Mouse (Mus musculus): Measurements from ENCODE around the gene Otub1.

Otub1 gene

DNA sequence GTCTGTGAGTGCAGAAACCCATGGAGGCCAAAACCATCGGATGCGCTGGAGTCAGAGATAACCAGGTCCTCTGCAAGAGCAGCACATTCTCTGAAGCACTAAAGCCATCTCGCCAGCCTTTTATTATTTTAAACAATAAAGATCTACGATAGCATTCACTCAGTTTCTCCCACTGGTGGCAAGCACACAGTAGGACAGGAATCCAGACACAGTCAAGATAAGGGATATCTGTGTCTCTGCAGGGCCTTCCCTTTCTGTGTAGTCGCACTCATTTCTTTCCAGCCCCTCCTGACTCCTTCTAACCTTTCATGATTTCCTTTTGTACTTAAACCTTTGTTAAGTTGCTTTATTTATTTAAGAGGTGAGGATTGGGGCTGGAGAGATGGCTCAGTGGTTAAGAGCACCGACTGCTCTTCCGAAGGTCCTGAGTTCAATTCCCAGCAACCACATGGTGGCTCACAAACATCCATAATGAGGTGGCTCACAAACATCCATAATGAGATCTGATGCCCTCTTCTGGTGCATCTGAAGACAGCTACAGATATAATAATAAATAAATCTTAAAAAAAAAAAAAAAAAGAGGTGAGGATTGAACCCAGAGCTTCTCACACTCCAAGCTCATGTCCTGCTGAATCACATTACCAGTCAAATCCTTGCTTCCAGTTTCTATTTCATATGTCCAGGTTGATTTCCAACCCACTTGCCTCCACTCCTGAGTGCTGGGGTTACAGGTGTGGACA is 4.0 kb upstream of the Otub1 start:
- no peak for DNase-seq (ENCODE audit: low read depth, low spot score)

DNA sequence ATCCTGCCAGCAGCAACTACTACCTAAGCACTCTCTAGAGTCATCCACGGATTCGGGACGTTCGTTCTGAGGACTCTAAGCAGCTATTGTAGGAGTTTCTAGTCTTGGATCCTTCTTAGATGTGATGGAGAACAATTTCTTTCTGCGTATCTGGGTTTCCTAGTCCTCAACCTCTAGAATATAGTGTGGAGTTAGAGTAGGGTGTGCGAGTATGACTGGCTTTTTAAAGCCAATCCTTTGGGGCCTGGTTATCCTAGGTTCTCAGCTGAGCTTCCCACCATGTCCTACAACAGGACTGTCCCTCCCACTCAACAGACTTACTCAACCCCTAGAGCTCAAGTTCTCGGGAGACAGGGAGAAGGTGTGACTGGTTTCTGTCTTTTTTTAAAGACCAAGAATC is 790 bp downstream of the Otub1 start:
- no peak for DNase-seq (ENCODE audit: low read depth, low spot score)

DNA sequence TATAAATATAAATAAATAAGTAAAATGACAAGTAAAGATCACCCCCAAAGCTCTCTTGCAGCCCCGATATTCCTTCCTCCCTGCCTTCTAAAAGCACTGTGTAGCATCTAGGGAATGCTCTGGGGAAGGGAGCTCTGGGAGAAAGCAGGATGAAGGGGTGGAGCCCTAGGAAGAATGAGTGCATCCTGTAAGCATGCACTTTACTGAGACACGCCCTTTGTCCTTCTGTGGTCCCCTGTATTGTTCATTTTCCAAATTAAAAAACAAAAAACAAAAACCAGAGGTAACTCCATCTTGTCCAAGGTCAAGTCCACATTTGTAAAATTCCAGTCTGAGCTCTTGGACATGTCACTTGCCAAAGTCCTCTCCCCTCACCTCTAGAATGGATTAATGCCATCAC is 1.2 kb downstream of the Otub1 start:
- no peak for DNase-seq (ENCODE audit: low read depth, low spot score)

DNA sequence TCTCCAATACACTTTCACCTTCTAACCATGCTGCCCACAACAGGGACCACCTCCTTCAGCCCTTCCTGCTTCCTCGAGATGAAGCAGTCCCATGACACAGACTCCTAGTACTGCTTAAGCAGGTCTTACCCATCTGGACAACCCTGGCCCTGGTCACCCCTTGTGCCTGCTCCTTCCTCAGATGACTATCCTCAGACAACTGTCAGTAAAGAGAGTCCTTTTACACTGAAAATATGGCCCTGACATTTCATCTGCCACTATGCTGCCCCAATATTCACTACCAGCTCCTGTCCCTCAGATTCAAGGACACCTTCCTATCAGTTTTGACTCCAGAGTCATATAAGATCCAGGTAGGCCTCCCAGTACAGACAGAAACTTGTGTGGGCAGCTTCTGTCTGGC is 5.7 kb downstream of the Otub1 start:
- no peak for DNase-seq (ENCODE audit: low read depth, low spot score)

DNA sequence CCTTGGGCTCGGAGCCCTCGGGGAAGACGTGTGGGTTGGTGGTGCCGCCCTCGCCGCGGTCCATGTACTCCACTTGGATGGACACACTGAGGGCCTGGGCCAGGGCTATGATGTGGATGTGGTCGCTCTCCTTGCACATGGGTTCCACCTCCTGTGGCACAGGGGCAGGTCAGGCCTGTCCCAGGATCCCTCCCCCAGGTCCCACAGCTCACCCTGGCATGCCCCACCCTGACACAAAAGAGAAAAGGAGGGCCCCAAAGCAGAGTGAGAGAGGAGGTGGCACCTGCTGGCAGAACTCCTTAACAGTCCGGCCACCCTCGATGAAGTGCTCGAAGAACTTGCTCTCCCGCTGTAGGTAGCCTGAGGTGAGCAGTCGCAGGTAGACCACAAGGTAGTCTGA is 7.0 kb downstream of the Otub1 start:
- DNase-seq (ENCODE audit: low read depth, low spot score), result no peak

DNA sequence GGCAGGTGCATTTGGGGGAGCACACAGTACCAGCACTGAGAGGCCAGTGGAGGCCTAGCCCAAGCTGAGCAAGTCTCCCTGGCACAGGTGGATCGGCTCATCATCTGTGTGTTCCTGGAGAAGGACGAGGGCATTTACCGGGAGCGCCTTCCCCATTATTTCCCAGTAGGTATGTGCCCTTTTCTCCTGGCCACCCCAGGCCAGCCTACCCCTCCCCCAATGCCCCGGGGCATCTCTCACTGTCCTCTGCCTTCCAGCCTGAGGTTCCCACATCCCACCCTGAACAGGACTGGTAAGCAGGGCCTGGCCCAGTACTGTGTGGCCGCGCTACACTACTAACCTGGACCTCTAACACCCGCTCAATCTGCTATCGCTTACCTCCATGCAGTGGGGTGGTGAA is 8.7 kb downstream of the Otub1 start:
- DNase-seq (ENCODE audit: low read depth, low spot score), result no peak

DNA sequence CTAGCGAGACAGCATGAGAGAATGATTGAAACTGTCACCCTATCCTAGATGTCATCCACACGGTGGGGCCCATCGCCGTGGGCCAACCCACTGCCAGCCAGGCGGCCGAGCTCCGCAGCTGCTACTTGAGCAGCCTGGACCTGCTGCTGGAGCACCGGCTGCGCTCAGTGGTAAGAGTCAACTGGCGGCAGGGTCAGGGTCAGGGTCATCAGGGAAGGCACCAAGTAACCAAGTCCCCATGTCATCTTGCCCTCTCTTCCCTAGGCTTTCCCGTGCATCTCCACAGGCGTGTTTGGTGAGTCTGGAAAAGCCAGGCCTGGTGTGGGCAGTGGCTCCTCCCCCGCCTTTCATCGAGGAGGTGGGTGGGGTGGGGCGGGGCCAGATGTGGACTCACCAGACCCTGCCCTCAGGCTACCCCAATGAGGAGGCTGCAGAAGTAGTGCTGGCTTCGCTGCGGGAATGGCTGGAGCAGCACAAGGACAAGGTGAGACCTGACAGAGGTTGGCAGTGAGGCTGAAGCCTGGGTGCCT is 9.3 kb downstream of the Otub1 start:
- peak; percentile 95 for DNase-seq (ENCODE audit: low read depth, low spot score)

DNA sequence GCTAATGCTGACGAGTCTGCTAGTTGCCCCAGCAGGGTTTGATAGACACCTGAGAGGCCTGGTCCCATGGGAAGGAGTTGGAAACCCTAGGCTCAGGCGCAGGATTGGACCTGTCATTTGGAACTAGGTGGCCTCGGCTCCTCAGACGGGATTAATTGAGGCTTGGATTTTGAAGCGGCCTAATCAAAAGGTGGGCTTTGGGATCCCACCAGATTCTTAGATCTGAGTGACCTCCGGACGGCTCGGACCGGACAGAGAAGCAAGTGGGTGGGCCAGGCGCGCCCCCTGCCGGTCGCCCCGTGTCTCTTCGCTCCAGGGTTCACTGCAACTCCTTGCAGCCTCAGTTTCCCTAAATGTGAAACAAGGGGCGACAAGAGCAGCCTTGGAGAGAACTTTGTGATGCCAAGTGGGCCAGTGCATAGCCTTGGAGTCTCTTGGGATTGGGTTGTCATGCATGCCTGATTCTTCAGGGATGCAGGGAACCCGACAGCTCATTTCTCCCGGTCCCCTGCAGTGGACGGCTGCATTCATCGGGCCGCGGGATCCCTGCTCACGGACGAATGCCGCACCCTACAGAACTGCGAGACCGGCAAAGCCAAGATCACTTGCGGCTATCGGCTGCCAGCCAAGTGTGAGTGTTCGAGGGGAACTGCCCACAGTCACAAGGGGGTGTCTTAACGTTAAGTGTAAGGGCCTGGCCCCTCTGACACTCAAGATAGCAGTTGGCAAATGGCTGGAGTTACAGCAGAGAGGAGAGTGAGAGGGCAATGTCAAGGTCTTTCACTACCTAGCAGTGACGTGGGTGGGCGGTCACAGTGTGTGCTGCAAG is 10.0 kb downstream of the Otub1 start:
- peak; percentile 71 for DNase-seq (ENCODE audit: low read depth, low spot score)

DNA sequence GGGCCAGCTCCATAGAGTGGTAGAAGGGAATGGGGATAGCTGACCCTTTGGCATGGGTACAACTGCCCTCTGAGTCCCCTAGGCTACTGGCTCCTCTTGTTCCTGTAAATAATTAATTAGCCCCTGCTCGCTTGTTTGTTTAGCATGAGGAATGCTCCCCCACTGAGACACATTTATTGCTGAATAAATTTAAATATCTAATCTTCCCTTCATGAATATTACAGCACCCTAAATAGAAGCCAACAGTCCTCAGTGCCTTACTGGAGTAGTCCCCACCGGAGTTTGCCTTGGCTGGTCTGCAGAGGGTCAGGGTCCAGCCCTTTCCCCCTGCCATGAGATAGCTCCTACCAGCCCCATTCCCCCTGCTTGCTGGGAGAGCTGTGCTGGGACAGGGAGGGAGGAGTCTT is 13.6 kb downstream of the Otub1 start:
- no peak for DNase-seq (ENCODE audit: low read depth, low spot score)

DNA sequence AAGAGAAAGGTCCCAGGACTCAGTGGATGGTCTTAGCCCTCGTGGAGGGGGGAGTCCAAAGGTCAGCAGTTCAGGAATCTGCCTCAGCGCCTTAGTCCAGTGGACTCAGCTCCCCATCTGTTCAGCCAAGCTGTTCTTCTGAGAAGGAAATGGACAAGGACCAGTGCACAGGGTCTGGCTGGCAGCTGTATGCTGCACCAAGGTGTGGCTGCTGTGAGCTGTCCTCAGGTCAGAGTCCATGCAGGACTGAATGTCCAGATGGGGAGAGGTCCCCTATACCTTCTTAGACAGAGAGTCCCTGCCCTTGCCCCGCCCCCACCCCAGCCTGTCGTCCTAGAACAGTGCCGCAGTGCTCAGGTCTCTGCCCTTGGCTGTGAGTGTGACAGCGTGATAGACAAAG is 14.5 kb downstream of the Otub1 start:
- no peak for DNase-seq (ENCODE audit: low read depth, low spot score)

DNA sequence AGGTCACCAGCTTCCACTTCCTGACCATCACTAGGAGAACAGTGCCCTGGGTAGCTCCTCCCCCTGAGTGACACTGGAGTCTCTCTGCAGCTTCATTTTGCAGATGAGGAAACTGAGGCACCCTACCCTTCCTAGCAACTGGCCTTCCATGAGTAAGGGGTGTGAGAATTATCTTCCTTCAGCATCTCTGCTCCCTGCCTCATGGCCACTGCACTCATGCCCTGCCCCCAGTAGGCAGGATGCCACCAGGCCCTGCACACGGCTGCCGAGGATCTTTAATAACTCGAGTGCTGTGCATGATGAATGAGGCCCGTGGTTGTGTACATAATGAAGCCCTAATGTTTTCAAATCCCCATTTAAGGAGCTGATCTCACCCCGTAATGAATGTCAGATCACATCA is 15.1 kb downstream of the Otub1 start:
- no peak for DNase-seq (ENCODE audit: low read depth, low spot score)

DNA sequence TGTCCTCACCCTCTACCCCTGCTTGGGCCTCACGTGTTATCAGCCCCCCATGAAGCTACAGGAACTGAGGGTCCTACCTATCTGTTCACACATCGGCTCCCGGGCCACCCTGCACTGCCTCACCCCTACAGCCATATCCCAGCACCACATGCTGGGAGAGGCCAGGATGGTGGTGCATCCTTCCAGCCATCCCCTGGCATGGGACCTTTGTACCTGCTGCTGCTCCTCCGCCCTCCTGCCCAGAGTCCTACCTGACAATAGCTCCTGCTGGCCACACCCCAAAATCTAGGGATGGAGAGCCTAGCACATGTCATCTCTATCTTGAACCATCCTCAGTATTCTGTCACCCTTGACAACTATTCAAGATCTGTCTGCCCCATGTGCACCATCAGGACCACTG is 17.1 kb downstream of the Otub1 start:
- no peak for DNase-seq (ENCODE audit: low read depth, low spot score)

DNA sequence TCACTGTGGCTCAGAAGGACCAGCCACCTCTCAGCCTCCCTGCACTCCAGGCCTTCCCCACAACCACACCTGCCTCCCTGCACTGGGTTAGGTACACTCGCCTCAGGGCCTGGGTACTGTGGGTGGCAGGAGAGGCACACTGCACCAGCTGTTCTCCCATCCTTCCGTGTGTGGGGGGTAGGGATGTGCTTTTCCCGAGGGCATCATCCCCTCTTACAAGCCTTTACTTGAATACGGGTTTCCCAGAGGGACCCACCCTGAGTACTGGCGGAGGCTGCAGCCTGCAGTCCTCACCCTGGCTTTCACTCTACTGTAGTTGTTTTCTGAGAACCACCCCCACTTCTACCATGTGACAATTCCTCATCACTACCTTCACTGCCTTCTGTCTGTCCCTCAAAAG is 19.0 kb downstream of the Otub1 start:
- DNase-seq (ENCODE audit: low read depth, low spot score), result no peak

DNA sequence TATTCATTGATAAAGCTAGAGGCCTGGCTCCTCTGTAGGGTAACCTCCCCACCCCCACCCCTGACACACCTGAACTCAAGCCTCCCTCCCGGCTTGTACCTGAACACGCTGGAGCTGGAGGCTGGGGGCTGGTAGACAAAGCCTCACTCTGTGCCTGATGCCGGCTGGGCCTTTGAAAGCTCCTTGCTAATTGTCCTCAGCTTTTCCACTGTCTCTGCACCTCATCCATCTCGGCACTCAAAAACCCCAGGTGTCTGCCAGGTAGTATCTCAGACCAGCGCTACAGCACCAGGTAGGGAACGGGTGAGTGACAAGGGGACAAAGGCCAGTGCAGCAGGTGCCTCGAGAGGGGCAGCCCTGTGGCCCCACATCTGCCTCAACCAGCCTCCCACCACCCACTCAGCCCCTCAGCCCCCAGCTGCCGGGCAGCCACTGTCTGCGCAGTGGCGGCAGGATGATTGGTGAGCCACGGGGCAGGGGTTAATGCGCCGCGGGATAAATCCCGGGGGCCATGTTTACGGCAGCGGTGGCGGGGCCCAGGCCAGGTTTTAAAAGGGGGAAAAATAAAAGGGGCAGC is 20.3 kb downstream of the Otub1 start:
- no peak for DNase-seq (ENCODE audit: low read depth, low spot score)

DNA sequence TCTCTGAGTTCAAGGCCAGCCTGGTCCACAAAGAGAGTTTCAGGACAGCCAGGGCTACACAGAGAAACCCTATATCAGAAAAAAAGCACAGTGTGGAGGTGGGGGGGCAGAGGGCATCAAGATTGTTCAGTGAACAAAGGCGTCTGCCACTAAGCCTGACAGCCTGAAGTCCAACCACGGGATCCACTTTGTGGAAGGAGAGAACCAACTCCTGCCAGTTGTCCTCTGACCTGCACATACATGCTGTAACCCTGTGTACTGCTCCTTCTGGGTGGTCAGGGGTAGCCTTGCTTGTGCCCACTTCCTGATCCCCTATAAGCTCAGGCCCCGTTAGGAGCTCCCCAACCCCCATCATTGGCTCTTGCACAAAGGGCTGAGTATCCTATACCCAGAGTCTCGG is 21.1 kb downstream of the Otub1 start:
- no peak for DNase-seq (ENCODE audit: low read depth, low spot score)

DNA sequence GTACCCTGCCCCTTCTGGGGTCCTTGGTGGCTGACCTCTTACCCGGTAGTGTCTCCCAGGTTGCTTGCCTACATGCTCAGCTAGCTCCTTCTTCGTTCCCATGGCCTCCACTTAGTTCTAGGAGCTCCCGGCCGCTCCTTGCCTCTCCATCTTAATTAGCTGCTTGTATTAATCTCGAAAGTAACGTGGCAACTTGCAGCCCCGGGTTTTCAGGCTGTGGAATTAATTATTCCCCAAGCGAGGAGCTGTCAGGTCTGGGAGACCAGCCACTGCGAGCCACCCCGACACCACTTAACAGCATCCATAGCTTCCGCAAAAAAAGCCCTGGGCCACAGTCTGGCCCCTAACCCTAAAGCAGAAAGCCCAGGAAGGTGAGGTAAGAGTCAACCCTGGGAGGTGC is 22.7 kb downstream of the Otub1 start:
- DNase-seq (ENCODE audit: low read depth, low spot score), result no peak

DNA sequence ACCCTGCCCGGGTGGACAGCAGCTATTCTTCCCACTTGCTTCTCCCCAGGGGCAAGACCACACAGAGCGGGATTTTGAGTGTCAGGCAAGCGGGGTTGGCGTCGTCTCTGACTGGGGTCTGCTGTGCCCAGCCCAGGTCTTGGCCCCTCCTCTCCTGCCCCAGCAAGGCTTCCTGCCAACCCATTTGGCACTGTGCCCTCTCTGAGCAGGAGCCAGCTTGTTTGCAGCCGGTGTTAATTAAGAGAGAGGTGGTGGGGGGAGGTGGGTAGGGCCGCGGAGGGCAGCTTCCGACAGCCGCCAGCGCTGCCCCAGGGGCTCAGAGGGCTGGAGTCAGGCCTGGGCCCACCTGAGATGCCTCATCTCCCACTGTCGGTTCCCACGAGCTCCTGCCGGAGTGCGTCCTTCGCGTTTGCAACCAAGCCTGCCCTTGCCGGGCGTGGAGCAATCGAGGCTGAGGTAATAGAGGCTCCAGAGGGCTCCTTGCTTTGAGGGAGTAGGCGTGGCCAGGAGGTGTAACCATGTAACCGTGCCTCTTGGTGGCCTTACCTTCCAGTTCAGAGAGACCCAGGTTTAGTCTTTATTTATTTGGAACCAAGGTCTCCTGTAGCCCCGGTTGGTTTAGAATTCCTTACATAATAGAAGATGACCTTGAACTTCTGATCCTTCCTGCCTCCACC is 23.7 kb downstream of the Otub1 start:
- DNase-seq (ENCODE audit: low read depth, low spot score), result peak; percentile 76

DNA sequence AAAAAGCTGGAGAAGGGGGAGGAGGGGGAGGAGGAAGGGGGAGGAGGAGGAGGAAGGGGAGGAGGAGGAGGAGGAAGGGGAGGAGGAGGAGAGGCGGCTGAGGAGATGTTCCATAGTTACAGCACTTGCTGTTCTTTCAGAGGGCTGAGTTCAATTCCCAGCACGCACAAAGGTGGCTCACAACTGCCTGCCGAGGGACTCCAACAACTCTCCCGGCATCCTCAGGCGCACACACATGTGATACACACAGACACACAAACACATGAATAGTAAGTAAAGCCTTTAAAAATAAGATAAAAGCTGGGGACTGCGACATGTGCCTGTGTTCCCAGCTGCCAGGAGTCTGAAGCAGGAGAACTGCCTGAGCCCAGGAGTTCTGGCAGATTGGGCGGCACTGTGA is 24.6 kb downstream of the Otub1 start:
- DNase-seq (ENCODE audit: low read depth, low spot score), result no peak

DNA sequence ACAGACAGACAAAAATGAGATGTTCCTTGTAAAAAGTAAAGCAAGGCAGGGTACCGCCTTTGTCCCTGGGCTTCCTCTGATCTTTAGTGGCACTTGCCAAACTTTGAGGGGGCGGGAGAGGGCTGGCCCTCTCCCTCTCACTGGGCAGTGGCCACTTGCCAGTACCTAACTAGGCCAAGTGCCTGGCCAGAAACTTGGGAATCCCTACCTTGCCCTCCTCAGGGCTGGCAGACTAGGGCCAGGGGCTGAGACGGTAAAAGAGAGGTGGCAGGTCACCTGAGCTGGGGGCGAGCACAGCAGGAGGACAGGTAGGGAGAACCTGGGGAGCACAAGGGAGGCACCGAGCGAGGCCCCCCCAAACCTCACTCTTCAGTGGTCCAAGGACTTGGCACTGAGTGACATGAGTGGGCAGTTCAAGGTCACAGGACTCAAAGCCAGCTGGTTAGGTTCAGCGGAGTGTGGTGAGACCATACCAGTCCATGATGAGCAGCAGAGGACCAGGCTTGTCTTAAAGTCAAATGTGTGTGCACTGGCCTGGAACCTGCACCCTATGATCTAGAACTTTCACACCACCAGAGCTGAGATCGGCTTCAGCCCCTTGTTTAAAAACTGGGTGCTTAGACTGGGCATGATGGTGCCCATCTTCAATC is 25.2 kb downstream of the Otub1 start:
- DNase-seq (ENCODE audit: low read depth, low spot score), result no peak

DNA sequence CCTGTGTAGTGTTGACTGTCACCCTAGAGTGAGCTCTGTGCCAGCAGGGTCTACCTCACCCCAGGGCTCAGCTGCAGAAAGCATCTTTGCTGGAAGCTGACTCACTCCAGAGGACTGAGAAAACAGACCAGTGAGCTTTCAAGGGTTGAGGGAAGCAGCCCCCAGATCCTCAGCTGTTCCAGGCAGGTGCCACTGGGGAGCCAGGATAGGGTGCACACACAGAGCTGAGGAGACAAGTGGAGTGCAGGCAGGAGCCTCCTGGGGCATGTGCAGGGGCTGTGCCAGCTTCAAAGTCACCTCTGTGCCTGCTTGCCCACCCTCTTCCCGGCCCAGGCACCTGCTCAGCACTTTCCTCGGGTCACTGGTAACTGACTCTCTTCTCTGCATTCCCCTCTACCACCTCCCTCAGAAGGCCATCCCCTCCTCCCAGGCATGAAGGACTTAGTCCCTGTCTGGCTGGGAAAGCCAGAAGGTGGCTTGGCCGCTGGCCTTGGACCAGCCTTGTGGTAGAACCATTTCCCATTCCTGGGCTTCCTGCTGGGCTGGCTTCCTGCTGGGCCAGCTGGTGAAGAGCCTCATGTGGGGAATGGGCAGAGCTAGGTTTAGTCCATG is 27.2 kb downstream of the Otub1 start:
- no peak for DNase-seq (ENCODE audit: low read depth, low spot score)
